Mouse (Mus musculus) hindbrain, embryonic 13.5 days (tissue): ENCODE measurements around the gene Angpt4. TPM values are rescaled to one million over a fixed set of nuclear protein-coding genes. Genes with fewer than 3 reads are reported as not detected.

Source experiments
- ATAC-seq: fragments of 200-750 bp; cut with Nextera tagmentation; 2 replicates; pipeline ENCODE4 v1.8.0; 2017; ENCODE audit warnings: moderate TSS enrichment; ENCODE audit not compliant: low FRiP score
- H3K27ac ChIP-seq: fragments of 300-500 bp; sonication (generic); 2 replicates; pipeline ENCODE4 v1.5.1; 2015; ENCODE audit warnings: inconsistent platforms, mild to moderate bottlenecking, moderate library complexity
- H3K27me3 ChIP-seq: fragments of 300-500 bp; sonication (generic); 2 replicates; pipeline ENCODE4 v1.6.1; 2015; ENCODE audit warnings: mild to moderate bottlenecking, inconsistent platforms
- H3K36me3 ChIP-seq: fragments of 300-500 bp; sonication (generic); 2 replicates; pipeline ENCODE4 v1.6.1; 2015; ENCODE audit warnings: mild to moderate bottlenecking, inconsistent platforms
- H3K4me1 ChIP-seq: fragments of 300-500 bp; sonication (generic); replicated peaks from 2 replicates; pipeline ENCODE4 v1.6.1; 2015; ENCODE audit warnings: inconsistent platforms
- H3K4me2 ChIP-seq: fragments of 300-500 bp; sonication (generic); 2 replicates; pipeline ENCODE4 v1.6.1; 2015; ENCODE audit warnings: inconsistent platforms, mild to moderate bottlenecking, moderate library complexity
- H3K4me3 ChIP-seq: fragments of 300-500 bp; sonication (generic); 2 replicates; pipeline ENCODE4 v1.5.1; 2015; ENCODE audit warnings: mild to moderate bottlenecking, inconsistent platforms
- H3K9ac ChIP-seq: fragments of 300-500 bp; sonication (generic); 2 replicates; pipeline ENCODE4 v1.6.1; 2015; ENCODE audit warnings: mild to moderate bottlenecking, inconsistent platforms
- H3K9me3 ChIP-seq: fragments of 300-500 bp; sonication (generic); 2 replicates; pipeline ENCODE4 v1.6.1; 2016; ENCODE audit warnings: inconsistent platforms
- WGBS: fragments of 180-500 bp; shearing (Covaris S2); methylation state at CpG from one replicate; pipeline ENCODE4 v1.1.7; 2015; 5-methylcytosine and 5-hydroxymethylcytosine counted together
- polyA plus RNA-seq: library from polyadenylated mRNA; unstranded; fragments of >200 nt; fragmentation: Nextera tagmentation; extraction: Ambion mirVana; gene quantifications from 2 replicates; pipeline ENCODE4 v1.2.1, GENCODE M21; 2015

Gene Angpt4
- polyA plus RNA-seq = 0.35 and 0.64 TPM in 2 replicates

DNA sequence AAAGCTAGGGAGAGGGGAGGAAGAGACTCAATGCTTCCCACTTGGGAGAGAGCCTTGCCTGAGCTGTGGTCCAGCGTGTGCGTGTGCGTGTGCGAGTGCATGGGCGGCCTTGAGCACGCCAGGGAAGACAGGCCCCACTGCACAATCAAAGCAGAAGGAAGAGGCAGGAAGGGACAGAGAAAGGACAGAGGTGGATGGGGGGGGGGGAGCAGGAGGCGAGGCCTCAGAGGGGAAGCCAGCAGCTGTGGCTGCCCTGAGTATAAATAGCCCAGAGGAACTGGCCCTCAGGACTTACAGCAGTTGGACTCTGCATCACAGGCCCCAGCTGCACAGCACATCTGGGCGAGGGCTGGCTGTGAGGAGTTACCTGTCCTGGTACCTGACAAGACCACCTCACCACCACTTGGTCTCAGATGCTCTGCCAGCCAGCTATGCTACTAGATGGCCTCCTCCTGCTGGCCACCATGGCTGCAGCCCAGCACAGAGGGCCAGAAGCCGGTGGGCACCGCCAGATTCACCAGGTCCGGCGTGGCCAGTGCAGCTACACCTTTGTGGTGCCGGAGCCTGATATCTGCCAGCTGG is at the start of gene Angpt4:
Gene Angpt4 (plus strand): TSS at position 292 of the 582 bp plus-strand sequence.
- ATAC-seq = no peak
- 59% methylated on average over 13 of the region's 13 CpGs for WGBS
- H3K9ac ChIP-seq = no peak within 1 kb of the TSS

DNA sequence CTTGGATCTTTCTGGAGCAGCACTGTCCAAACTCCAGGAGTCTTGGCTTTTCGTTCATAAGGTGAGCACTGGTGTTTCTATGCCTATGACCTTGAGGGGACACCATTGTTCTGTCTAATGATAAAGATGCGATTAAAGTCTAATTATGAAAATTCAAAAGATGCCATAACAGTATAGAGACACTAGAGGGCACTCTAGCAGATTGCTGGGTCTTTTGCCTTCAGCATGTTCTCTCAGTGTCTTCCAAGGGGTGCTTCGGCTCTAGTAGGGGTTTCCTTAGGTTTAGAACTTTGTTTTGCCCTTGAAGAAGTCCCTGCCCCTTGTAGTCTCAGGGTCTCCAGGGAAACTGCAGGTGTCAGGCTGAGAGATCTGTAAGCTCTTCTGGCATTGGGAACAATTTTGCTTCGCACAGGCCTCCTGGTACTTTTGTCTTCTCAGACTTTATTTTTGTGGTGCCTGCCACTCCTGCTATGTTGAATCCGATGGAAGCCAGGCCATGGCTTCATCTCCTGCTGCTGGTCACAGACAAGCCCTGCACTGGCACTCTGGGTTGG is 48.7 kb upstream of the Angpt4 start:
- H3K4me2 ChIP-seq = no peak overlapping the region
- H3K27me3 ChIP-seq = no peaks in the 10 kb centered on the region
- no peak overlapping the region for H3K27ac ChIP-seq
- no peaks in the 10 kb centered on the region for H3K36me3 ChIP-seq
- 46% methylated on average over 5 of the region's 5 CpGs for WGBS
- peaks cover 7% of the 10 kb centered on the region; the same call in 1 of the 2 replicates for H3K4me1 ChIP-seq
- no peaks in the 10 kb centered on the region for H3K9me3 ChIP-seq
- H3K4me3 ChIP-seq = no peak overlapping the region
- H3K9ac ChIP-seq = no peak overlapping the region
- no peak for ATAC-seq

More for the DNA sequence above, at the start of gene Angpt4:
- no peak within 1 kb of the TSS for H3K27ac ChIP-seq
- H3K4me1 ChIP-seq = peaks cover 17% of the 10 kb centered on the region
- H3K27me3 ChIP-seq = no peaks in the 10 kb centered on the region
- H3K9me3 ChIP-seq = no peaks in the 10 kb centered on the region
- H3K36me3 ChIP-seq = no peaks in the 10 kb centered on the region
- H3K4me2 ChIP-seq = no peak within 1 kb of the TSS
- H3K4me3 ChIP-seq = no peak within 1 kb of the TSS

DNA sequence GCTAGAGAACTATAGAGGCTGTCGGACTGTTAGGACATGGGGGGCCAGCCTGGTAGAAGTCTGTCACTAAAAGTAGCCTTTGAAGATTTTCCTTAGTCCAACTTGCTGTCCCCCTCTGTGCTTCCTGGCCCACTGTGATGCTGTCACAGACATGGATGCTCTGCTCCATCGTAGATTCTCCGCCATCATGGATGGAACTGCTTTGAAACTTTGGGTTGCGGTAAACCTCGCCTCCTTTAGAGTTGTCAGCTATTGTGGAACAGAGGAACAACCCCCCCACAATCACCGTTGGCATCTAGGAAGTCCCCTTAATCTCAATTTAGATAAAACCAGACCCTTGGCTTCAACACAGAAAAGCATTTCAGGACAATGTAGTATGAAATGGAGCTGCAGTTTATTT is 46.1 kb upstream of the Angpt4 start:
- 89% methylated on average over 6 of the region's 6 CpGs for WGBS
- Histone ChIP-seq H3K4me2 (no peak overlapping the region), H3K9me3 (no peaks in the 10 kb centered on the region), H3K4me3 (no peak overlapping the region), H3K36me3 (no peaks in the 10 kb centered on the region), H3K4me1 (peaks cover 7% of the 10 kb centered on the region; the same call in 1 of the 2 replicates), H3K27me3 (peaks cover 5% of the 10 kb centered on the region; the same call in 1 of the 2 replicates), H3K27ac (no peak overlapping the region), H3K9ac (no peak overlapping the region)
- no peak for ATAC-seq

DNA sequence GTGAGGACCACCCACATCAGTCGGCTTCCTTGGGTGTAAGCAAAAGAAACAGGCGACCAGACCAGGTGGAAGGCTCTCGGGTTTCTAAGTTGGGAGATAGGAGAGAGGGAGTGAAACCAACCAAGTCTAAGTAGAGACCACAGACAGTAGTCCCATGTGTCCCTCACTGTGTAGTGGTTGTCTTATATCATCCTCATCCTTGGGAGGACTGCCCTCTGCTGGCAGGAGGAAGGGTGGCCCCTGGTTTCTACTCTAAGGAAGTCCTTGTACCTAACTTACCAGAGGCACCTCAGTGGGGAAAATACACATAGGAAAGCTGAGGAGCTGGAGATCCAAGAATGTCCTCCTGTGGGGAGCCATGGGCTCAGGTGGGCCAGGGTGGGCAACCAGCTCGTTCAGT is 44.5 kb upstream of the Angpt4 start:
- peaks cover 5% of the 10 kb centered on the region; the same call in 1 of the 2 replicates for H3K27me3 ChIP-seq
- no peak overlapping the region for H3K4me2 ChIP-seq
- no peak overlapping the region for H3K4me3 ChIP-seq
- H3K9ac ChIP-seq = no peak overlapping the region
- ATAC-seq = peak; percentile 26
- H3K9me3 ChIP-seq = no peaks in the 10 kb centered on the region
- WGBS = 40% methylated on average over 4 of the region's 4 CpGs
- H3K4me1 ChIP-seq = peaks cover 7% of the 10 kb centered on the region; the same call in 1 of the 2 replicates
- no peak overlapping the region for H3K27ac ChIP-seq
- no peaks in the 10 kb centered on the region for H3K36me3 ChIP-seq

DNA sequence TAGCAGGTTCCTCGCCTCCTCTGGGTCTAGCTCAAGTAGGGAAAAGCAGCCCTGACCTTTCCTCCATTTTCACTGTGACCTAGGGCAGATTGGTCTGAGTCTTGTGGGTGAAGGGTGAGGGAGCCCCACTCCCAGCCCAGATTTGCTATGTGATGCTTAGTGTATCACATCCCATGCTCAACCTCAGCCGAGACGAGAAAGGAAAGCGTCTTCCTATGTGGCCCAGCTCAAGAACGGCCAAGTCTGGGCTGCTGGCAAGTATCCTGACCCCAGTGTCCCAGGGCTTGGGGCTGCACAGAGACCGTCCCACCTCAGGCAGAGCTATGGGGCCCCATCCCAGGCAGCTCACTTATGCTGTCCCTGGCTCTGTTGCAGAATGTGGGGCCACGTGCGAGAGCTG is 42.8 kb upstream of the Angpt4 start:
- Histone ChIP-seq H3K4me2 (no peak overlapping the region), H3K9ac (no peak overlapping the region), H3K27ac (no peak overlapping the region), H3K36me3 (no peaks in the 10 kb centered on the region), H3K27me3 (peaks cover 5% of the 10 kb centered on the region; the same call in 1 of the 2 replicates), H3K4me3 (no peak overlapping the region), H3K9me3 (no peaks in the 10 kb centered on the region), H3K4me1 (no peaks in the 10 kb centered on the region)
- WGBS = 91% methylated on average over 8 of the region's 8 CpGs
- ATAC-seq = no peak

DNA sequence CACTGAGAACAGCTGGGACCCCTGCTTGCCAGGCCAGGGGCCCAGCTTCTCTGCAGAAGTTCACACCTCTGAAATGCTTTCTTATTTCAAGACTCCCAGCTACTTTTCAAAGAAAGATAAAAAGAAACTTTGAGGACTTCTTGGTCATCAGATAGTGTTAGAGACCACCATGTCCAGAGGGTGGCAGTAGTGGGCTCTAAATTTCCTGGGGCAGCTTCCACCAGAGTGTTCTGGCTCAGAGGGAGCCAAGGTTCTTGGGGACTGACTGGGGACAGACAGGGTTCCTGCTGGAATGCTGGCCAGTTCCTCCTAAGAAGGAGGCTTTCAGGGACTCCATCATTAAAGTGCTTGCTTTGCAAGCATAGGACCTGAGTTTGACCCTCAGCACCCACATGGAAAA is 36.5 kb upstream of the Angpt4 start:
- Histone ChIP-seq H3K27ac (no peak overlapping the region), H3K4me3 (no peak overlapping the region), H3K9me3 (no peaks in the 10 kb centered on the region), H3K4me2 (no peak overlapping the region), H3K9ac (no peak overlapping the region), H3K27me3 (no peaks in the 10 kb centered on the region), H3K36me3 (no peaks in the 10 kb centered on the region), H3K4me1 (no peaks in the 10 kb centered on the region)
- ATAC-seq = no peak

DNA sequence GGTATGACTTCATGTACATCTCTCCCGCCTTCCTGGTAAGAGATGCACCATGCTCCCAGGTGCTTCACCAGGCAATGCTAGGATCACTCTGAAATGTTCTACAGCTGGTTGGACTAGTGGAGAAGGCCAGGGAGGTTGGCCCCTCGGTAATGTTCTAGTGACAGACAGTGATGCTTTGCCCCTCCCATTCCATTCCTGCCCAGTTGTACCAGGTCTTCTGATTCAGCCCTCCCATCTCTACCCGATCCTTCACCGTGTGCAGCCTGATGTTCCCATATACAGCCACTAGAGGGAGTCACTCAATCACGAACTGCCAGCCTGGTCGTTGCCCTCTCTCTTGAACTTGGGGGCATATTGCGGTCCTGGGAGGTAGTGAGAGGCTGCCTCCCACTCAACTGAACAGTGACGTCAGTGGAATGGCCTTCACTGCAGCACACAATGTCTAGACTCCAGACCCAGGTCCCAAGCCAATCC is 35.0 kb upstream of the Angpt4 start:
- no peaks in the 10 kb centered on the region for H3K9me3 ChIP-seq
- H3K4me1 ChIP-seq = no peaks in the 10 kb centered on the region
- no peaks in the 10 kb centered on the region for H3K27me3 ChIP-seq
- H3K36me3 ChIP-seq = no peaks in the 10 kb centered on the region
- no peak overlapping the region for H3K9ac ChIP-seq
- H3K4me2 ChIP-seq = no peak overlapping the region
- ATAC-seq = peak; percentile 71
- WGBS = 14% methylated on average over 8 of the region's 8 CpGs
- H3K4me3 ChIP-seq = no peak overlapping the region
- H3K27ac ChIP-seq = no peak overlapping the region

DNA sequence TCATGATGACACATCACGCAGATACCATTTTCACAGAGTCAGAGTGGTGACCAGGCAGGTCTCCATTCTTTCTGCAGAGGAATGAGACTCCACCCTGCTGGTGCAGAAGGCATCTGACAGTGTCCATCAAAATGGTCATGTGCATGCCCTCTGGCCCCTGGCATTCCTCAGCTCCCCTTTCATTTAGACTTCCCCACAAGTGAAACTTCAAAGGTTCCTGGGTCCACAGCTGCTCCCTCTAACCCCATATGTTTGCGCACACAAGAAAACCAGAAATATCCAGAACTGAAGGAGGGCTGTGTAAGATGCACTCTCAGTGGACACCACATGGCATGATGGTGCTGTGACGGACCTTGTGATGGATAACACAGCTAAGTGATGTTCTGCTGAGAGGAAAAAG is 32.4 kb upstream of the Angpt4 start:
- WGBS = 80% methylated on average over 3 of the region's 3 CpGs
- Histone ChIP-seq H3K4me2 (no peak overlapping the region), H3K27me3 (no peaks in the 10 kb centered on the region), H3K36me3 (no peaks in the 10 kb centered on the region), H3K9me3 (no peaks in the 10 kb centered on the region), H3K9ac (no peak overlapping the region), H3K4me1 (no peaks in the 10 kb centered on the region), H3K4me3 (no peak overlapping the region), H3K27ac (no peak overlapping the region)
- no peak for ATAC-seq

DNA sequence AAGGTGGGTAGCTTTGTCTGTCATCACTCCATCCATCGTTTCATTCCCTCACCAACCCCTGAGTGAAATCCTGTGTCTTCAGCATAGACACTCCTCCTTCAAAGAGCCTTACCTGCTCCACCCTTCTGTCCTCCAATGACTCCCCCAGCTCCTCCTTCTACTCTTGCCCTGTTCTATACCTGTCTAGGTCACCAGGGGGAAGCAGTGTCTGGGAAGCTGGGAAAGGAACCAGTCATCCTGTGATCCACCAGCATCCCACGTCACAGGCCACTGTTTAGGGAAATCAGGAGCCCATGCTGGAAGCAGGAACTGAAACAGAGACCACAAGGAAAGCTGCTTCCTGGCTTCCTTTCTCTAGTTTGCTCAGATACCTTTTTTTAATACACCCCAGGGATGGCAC is 31.2 kb upstream of the Angpt4 start:
- Histone ChIP-seq H3K9me3 (no peaks in the 10 kb centered on the region), H3K4me2 (no peak overlapping the region), H3K9ac (no peak overlapping the region), H3K27me3 (no peaks in the 10 kb centered on the region), H3K4me1 (no peaks in the 10 kb centered on the region), H3K36me3 (no peaks in the 10 kb centered on the region), H3K27ac (no peak overlapping the region), H3K4me3 (no peak overlapping the region)
- ATAC-seq = no peak
- 68% methylated on average over 2 of the region's 2 CpGs for WGBS

DNA sequence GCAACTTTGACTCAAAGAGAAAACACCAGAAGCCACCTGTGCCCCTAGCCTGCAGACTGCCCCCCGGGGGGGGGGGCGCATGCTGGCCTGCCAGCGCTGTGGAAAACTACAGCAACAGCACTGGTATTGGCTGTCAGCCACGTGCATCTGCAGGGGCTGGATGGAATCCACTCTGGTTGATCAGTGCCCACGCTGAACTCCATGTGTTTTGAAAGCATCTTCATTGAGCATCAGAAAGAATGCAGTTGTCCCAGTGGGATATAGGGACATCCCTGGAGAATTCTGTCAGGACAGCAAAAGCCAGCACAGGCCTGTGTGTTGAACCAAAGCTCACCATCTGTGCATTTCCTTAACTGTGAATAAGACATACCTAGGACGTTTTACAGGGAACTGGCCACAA is 20.0 kb upstream of the Angpt4 start:
- no peak overlapping the region for H3K4me2 ChIP-seq
- ATAC-seq = no peak
- 52% methylated on average over 6 of the region's 6 CpGs for WGBS

DNA sequence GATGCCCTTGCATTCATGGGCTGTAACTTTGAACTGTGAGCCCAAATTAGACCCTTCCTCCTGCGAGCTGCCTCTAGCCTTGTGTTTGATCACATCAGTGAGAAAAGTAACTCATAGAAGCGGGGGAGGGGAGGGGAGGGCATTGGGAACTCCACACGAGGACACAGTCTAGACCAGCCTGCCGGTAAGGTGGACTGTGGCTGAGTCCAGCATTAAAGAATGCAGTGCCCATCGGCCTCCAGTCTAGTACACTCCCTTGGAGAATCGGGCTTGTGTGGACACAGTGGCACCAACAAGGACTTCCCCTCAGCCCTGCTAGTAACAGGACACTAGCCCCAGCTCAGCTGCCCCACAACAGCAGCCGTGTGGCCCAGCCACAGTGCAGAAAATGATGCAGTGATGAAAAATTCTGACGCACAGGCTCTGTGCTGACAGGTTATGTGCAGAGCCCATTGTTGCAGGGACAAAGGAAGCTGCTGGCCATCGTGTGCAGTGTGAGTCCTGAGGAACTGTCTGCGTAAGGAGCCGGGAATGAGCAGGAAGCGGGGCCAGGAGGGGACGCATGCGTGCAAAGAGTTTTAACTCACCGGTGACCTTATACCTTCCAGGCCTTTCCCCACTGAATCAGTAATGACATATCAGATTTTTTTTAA is 17.8 kb upstream of the Angpt4 start:
- Histone ChIP-seq H3K4me3 (no peak overlapping the region), H3K4me1 (peaks cover 11% of the 10 kb centered on the region), H3K27me3 (no peaks in the 10 kb centered on the region), H3K9me3 (no peaks in the 10 kb centered on the region), H3K27ac (no peak overlapping the region), H3K9ac (no peak overlapping the region), H3K4me2 (no peak overlapping the region), H3K36me3 (no peaks in the 10 kb centered on the region)
- no peak for ATAC-seq
- WGBS = 41% methylated on average over 15 of the region's 15 CpGs

More for the DNA sequence above, 20.0 kb upstream of the Angpt4 start:
- Histone ChIP-seq H3K9me3 (no peaks in the 10 kb centered on the region), H3K27me3 (no peaks in the 10 kb centered on the region), H3K9ac (no peak overlapping the region), H3K4me1 (peaks cover 11% of the 10 kb centered on the region), H3K36me3 (no peaks in the 10 kb centered on the region), H3K4me3 (no peak overlapping the region), H3K27ac (no peak overlapping the region)

DNA sequence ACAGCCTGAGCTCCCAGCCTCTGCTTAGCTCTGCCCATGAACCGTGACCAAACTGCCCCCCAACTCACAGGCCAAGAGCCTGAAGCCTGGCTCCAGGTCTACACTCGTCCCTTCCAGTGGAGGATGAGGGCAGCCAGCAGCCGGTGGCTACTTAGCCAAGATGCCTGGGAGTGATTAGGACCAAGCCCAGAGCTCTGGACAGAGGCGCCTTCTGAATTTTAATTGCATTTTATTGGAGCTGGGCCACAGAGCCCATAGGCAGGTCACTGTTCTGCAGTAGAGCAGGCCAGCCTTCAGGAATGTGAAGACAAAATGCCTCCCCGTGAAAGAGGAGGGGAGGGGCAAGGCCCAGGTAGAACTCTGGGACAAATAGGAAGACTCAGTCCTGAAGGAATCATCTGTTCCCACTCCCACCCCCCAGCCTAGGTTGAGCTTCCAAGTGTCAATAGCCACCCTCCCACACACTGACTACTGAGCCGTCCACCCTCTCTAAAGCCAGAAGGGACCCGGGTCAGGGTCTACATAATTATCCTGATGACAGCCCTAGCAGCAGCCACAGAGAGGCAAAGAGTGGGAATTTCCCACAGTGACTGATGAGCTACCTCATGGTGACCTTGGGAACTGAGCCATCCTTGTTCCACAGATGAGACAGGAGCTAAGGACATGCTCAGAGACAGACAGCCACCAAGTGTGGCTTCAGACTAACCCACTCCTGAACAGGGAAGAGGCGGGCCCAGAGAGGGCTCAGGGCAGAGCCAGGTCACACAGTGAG is 16.6 kb upstream of the Angpt4 start:
- no peaks in the 10 kb centered on the region for H3K27me3 ChIP-seq
- ATAC-seq = peak; percentile 57
- H3K27ac ChIP-seq = no peak overlapping the region
- no peaks in the 10 kb centered on the region for H3K9me3 ChIP-seq
- H3K4me2 ChIP-seq = no peak overlapping the region
- H3K36me3 ChIP-seq = no peaks in the 10 kb centered on the region
- 69% methylated on average over 8 of the region's 8 CpGs for WGBS
- H3K4me3 ChIP-seq = no peak overlapping the region
- no peak overlapping the region for H3K9ac ChIP-seq
- H3K4me1 ChIP-seq = peaks cover 11% of the 10 kb centered on the region
